Mouse (Mus musculus): ENCODE measurements around the gene Gm10337.

Gene Gm10337

DNA sequence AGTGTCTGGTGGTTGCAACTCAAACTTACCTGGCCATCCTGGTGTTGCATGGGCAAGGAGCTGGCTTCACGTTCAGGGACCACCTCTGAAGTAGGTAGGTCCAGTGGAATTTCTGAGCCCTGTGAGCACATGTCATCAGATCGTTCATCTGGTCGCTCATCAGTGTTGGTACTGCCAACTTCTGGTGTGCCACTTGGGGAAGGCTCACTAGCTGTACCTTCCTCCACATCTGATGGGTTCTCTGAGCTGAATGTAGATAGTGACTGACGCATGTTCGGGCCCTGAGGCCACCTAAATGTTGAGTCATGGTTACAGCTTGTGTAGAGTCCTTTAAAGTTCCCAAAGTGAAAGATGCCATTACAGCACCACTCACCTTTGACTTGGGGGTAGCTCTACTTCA, 3.0 kb upstream of the Gm10337 start:
- no peak for DNase-seq

GRCm38 (mm10) chr15:102501084-102501814, 2.3 kb upstream of the Gm10337 start:
- DNase-seq: no peak

DNA sequence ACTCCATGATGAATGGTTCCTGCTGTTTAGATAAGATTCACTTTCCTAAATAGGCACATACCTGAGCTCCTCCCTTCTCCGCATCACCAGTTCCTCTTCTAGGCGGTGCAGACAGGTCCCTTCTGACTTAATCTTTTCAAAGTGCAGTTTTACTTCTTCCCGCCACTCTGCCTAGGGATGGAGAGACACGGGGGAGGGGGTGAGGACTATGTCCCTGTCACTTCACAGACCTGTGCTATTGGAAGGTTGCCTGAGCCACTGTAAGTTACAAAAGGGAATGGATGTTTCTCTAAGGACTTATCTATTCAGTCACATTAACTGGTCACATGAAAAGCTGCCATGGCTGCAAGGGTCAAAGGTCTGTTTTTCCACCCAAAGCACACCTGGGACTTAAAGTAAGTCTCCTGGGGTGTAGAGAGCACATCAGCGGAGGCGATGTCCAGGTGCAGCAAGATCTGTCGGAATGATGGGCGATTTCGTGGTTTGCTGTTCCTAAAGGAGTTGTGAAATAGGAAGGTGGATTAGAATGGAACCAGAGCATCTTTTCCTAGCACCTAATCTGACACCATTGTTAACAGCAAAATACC, 1.2 kb upstream of the Gm10337 start:
- DNase-seq: no peak

DNA sequence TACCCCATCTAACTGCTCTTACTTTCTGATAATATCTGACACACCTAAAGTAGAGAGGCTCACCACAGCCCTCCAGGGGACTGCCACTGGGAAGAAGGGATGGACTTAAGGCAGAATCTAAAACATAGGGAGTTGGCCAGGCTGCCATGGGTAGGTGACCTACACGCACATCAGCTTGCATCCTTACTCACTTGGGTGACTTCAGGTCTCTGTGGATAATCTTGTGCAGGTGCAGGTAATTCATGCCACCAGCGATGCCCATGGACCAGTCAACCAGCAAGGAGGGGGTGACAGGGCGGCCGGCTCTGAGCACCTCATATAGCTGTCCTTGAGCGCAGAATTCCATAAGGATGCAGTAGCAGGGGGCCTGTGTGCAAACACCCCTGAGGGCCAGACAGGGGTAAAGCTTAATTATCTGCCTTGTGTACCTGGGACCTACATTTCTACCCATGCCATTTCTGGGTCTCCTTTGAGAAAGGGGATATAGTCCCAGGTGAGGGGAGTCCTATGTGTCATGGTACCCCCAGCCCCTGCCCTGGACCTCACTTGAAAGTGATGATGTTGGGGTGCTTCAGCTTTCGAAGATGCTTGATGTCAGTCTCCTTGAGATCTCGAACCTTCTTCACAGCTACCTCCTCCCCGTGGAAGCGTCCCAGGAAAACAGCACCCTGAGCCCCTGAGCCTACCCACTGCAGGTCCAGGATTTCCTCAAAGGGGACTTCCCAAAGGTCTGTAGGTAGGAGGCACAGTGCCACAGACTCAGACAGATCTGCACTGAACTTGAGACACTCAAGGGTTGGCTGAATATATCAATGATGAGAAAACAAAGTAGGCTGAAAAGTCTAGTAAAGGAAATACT, 631 bp downstream of the Gm10337 start:
- DNase-seq: no peak

DNA sequence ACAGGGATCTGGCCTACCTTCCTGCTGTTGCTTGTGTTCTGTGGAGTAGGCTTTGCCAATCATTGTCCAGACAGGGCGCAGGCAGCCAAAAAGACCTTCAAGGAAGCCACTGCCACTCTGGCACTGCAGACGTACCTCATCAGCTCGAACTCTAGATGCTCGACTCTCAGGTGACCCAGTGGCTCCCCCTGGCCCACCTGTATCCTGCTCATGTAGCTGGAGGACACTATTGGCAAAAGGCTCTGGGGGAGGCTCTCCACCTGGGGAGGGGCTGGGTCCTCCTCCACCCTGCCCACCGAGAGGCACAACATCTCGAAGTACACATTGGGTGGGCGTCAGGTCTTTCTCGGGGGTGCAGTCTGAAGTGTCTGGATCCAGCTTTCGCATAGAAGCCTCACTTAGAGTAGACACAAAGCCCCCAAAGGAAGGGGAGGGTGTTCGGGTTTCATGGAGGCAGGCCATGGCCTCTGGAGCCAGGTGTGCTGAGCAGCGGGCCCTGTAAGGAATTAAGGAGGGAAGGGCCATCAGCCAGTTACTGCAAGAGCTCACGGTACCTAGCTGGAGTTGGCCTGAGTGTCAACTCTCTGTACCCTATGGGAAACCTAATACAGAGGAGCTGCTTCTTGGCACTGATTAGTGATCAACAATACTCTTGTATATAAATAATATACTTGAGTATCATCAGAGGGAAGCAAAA, 1.7 kb downstream of the Gm10337 start:
- no peak for DNase-seq

GRCm38 (mm10) chr15:102505770-102506463, 2.4 kb downstream of the Gm10337 start:
- no peak for DNase-seq

DNA sequence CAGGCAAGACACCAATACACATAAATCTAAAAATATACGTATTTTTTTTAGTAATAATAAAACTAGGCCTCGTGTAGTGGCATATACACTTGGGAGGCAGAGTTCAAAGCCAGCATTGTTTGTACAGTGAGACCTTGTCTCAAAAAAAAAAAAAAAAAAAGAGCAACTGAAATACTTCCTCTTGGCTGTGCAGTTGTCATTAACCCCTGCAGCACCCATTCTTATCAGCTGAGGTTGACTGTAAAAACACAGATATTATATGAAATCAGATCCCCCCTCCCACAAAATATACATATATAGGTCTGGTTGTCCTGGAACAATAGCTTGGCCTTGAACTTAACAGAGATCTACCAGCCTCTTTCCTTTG, 2.9 kb downstream of the Gm10337 start:
- DNase-seq: no peak

DNA sequence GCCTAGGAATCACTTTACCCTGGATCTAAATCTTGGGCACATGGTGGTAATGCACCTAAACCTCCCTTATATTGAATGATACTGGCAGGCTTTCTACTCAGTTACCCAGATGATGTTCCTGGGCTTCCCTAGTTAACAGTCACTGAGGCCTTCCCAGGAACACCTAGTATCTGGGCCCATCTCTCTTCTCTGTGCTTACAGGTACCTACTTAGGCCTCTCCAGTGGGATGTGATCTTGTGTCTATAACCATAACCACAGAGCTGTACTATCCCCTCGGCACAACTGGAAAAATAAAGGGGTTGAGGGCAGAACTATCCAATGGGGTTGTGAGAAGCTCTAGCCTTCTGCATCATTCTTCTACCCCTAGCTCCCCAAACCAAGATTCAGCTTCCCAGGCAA, 3.3 kb downstream of the Gm10337 start:
- DNase-seq: no peak

DNA sequence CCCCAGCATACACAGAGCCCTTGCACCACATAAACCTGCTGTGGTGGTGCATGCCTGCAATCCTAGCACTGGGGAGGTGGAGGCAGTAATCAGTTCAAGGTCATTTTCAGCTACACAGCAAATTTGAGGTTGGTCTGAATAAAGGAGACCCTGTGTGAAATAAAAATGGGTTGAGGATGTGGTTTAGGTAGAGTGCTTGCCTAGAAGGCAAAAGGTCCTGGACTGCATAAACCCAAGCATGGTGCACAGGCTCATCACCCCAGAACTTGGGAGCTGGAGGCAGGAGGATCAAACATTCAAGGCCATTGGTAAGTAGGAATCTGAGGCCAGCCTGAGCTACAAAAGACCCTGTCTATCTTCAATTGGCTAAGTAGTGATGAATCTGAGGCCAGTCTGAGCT, 4.0 kb downstream of the Gm10337 start:
- DNase-seq: no peak

DNA sequence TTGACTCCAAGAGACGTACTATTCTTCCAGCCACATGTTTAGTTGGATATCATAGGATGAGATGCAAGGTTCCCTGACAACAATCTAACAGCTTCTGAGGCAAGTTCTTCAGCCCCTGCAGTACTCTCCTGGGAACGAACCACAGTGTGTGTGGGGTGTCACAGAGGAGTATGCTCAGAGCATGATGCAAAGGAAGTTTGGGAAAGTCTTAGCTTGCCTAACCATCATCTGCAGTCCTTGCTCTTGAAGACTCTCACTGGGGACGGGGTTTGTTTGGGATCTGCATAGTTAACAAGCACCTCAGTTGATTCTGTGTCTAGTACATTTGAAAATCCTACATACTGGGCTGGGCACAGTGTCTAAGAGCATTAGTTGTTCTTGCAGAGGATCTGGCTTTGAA, 4.8 kb downstream of the Gm10337 start:
- DNase-seq: no peak

GRCm38 (mm10) chr15:102510110-102510509, 6.6 kb downstream of the Gm10337 start:
- DNase-seq: no peak

- peak; percentile 68 to 85 for DNase-seq
These were observed 7.2 kb downstream of the Gm10337 start for GRCm38 (mm10) chr15:102510590-102511284.

DNA sequence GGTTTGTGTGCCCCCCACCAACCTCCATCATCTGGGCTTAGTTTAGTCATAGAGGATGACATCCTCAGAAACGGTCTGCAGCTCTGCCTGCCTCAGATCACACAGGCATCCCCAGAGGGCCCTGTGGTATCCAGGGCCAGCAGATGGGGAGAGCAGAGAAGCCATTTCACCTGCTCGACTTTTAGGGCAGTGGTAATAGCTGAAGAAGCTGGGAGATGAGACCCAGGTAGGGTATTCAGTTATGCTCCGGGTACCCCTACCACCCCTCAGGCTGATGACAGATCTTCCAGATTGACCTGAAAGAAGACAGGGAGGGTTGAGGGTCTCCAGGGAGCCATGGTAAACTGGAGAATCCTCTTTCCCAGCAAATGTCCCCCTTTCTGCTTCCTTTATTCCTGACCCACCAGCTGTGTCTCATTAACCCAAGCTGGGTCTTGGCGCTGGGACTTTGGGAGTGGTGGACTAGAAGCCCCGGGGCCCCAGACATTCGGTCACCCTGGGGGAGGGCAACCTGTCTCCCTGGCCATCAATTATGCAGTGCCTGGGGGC, 7.8 kb downstream of the Gm10337 start:
- DNase-seq: no peak

GRCm38 (mm10) chr15:102512010-102512409, 8.5 kb downstream of the Gm10337 start:
- DNase-seq: no peak

DNA sequence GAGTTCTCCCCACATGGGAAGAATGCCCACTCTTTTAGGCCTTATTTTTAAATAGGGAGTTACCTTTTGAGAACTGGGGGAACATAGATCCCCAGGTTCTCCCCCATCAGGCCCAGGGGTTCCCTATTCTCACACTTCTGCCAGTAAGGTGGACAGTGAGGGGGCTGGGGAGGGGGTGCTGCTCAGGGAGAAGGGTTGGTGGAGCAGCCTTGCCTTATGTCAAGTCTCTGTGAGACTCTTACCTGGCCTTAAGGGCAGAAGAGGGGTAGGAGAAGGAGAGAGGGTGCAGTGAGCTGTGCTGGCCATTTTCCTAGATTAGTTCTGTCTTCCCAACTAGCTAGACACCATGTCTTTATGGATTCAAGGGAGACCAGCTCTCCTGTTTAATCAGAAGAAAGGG, 8.9 kb downstream of the Gm10337 start:
- DNase-seq: no peak

DNA sequence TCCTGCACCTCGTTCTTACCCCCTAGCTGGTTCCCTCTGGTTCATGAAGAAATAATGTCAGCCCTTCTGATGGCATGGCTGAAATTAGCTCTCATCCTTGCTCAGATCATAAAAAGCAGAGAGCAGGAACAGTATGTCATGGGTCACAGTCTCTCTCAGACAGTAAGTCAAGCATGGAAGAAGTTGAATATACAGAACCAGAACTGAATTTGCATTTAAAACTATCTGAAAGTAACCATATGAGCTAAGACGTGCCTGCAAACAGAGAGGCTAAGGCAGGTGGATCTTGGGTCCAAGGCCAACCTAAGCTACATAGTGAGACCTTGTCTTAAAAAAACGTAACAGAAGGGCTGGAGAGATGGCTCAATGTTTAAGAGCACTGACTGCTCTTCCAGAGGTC, 9.5 kb downstream of the Gm10337 start:
- no peak for DNase-seq

GRCm38 (mm10) chr15:102515261-102515660, 11.7 kb downstream of the Gm10337 start:
- no peak for DNase-seq

DNA sequence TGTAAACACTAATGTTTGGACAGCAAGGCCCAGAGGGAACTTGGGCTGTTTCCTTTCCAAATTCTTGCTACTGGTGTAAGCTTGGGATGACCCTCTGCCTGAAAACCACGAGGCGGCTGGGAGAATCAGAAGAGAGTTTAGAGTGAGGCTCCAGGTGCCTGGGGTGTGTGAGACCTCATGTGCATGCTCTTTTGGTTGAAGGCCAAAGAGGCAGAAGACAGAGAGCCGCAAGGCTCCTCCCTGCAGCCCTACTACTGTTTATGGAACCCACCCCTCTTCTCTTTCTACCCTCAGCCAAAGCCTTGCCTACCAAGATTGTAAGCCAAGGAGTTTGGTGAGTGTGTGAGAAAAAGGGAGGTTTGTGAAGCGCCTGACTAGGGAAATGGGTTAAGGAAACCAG, 12.3 kb downstream of the Gm10337 start:
- DNase-seq: no peak

- no peak for DNase-seq
These were observed 12.8 kb downstream of the Gm10337 start for GRCm38 (mm10) chr15:102516293-102516692.

DNA sequence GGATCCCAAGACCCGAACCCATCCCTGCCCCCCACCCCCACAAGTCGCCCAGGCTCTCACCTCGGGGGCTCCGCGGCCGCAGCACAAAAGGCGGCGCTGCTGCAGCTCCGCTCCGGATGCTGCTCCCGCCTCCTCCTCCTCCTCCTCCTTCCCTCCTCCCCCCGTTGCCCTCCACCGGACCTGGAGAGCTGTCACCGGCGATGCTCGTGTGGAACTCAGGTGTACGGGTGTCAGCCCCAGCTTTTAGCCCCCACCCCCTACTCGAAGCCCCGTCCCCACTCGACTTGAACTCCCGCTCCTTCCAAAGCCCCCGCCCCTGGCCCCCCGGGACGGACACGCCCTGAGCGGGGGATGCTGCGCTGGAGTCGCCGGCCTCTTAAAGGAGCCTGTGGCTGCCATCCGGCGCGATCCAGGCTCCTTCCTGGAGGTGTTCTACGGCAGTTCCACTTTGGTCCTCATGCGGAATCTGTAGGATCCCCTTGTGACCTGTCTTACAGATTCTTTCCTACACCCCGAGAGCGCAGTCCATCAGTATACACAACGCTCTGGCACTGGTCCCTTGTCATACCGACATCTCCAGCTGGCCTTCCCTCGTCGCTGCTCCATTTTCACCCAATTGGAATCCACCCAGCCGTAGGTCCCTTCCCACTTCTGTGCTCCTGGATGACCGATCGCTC, 13.3 kb downstream of the Gm10337 start, which contains the start of gene Map3k12:
Gene Map3k12 (minus strand): TSS at position 337 of the 677 bp plus-strand sequence.
- DNase-seq: peak; percentile 74 to 82

DNA sequence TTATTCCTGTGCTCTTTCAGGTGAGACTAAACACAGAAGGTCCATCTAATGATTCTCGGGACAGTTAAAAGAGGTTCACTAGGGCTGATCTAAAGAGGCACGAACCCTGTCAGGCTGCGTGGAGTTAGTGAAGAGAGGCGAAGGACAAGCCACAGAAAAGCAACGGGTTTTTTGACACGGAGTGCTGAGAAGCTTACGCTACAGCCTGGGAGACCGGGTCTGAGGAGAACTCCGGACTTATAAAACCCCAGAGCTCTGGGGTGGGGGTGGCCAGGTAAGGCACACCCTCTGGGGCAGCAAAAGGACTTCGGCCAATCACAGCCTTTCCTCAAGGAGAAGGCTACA, 14.1 kb downstream of the Gm10337 start:
- DNase-seq: no peak

Measured in thymus, postnatal 36 days (tissue).